8 mouse cellular contexts compared by ENCODE assay signal in the genomic region with DNA sequence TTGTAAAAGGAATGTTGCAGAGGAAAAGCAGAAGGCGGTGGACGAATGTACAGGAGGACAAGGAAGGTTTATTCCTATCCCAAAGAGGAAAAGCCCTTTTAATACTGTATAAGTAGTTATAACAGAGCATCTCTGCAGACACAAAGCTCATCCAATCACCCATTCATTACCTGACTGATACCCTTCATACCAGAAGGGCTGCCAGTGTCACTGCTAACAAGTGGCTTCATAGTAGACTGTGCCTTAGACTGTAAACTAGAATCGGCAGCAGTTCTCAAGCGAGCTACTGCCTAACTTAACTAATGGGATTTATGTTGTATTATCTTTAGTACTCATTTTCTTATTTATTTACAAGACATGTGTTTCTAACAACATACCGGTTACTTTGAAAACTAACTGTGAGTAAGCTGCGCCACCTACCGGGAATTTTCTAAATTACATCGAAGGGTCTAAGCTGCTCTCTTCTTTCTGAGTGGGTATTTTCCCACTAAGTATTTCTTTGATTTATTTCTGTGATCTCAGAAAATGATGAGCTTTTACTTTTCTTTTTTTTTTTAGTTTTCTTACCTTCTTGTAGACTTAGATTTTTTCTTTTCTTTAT.
A peak's percentile ranks its signal among the peaks of the same experiment; 100 is the strongest.
DNase-seq lines count a peak whose midpoint lies in the region; ATAC-seq and TF ChIP-seq lines count a peak whose summit lies in the region.

No protein-coding gene starts in this region.

- H3K36me3 ChIP-seq in forebrain, postnatal 0 days (ENCODE audit: insufficient read depth), result no peaks in the 10 kb centered on the region
- H3K36me3 ChIP-seq in midbrain, embryonic 12.5 days, result no peaks in the 10 kb centered on the region

- no peak overlapping the region for H3K27ac ChIP-seq in forebrain, postnatal 0 days (ENCODE audit: low read depth, low read length)
- H3K27ac ChIP-seq in midbrain, embryonic 12.5 days (replicated peaks), result no peak overlapping the region

- whole genome bisulfite sequencing in forebrain, postnatal 0 days, result 35% methylated on average over 8 of the region's 8 CpGs
- 38% methylated on average over 8 of the region's 8 CpGs for WGBS in midbrain, embryonic 12.5 days

- peak; percentile 77 for TF ChIP-seq CTCF in forebrain, postnatal 0 days (IDR thresholded peaks at IDR 0.05; ENCODE audit: low read depth)

- peak; percentile 66; the same call in 1 of the 2 replicates for ATAC-seq in forebrain, postnatal 0 days
- ATAC-seq in midbrain, embryonic 12.5 days (ENCODE audit: low FRiP score, low read depth), result peak; percentile 67
- ATAC-seq in monocyte, adult 5-6 weeks (replicated peaks; ENCODE audit: insufficient number of reproducible peaks, low FRiP score, low TSS enrichment, poor library complexity, severe bottlenecking), result no peak

- H3K9ac ChIP-seq in forebrain, postnatal 0 days, result no peak overlapping the region
- H3K9ac ChIP-seq in midbrain, embryonic 12.5 days (replicated peaks), result no peak overlapping the region

- H3K4me2 ChIP-seq in forebrain, postnatal 0 days (ENCODE audit: low read depth), result no peak overlapping the region
- H3K4me2 ChIP-seq in midbrain, embryonic 12.5 days (replicated peaks), result no peak overlapping the region

- no peak overlapping the region for H3K4me3 ChIP-seq in forebrain, postnatal 0 days (ENCODE audit: low read depth, low read length)
- no peak overlapping the region for H3K4me3 ChIP-seq in midbrain, embryonic 12.5 days

- H3K9me3 ChIP-seq in forebrain, postnatal 0 days (ENCODE audit: low read length), result no peaks in the 10 kb centered on the region
- H3K9me3 ChIP-seq in midbrain, embryonic 12.5 days, result no peaks in the 10 kb centered on the region

- H3K4me1 ChIP-seq in forebrain, postnatal 0 days (ENCODE audit: insufficient read depth), result no peaks in the 10 kb centered on the region
- H3K4me1 ChIP-seq in midbrain, embryonic 12.5 days, result no peaks in the 10 kb centered on the region

- no peaks in the 10 kb centered on the region for H3K27me3 ChIP-seq in forebrain, postnatal 0 days (ENCODE audit: insufficient read depth, low read length)
- no peaks in the 10 kb centered on the region for H3K27me3 ChIP-seq in midbrain, embryonic 12.5 days

- peak; percentile 51 for DNase-seq in gastrocnemius, postnatal 10 days
- DNase-seq in gastrocnemius, adult 8-10 months (ENCODE audit: low spot score in 2 of 2), result no peak
- peak; percentile 82 for DNase-seq in 3T3-L1 (ENCODE audit: low read depth, low spot score)
- DNase-seq in adrenal gland, postnatal 14 days, result peak; percentile 66
- peak; percentile 91 for DNase-seq in forebrain, postnatal 0 days
- DNase-seq in layer of hippocampus, adult 18-20 months (ENCODE audit: low spot score in 2 of 2), result peak; percentile 8 to 62

Comparison
In these comparisons a context has a peak if more than half of its experiments do, and no peak if none do; other contexts are left out.
1. DNase-seq: peak in gastrocnemius, postnatal 10 days (single experiment), 3T3-L1 (single experiment), adrenal gland, postnatal 14 days (single experiment), forebrain, postnatal 0 days (single experiment) and layer of hippocampus, adult 18-20 months (2 of 2); none in gastrocnemius, adult 8-10 months (0 of 2).